In the genomic region with DNA sequence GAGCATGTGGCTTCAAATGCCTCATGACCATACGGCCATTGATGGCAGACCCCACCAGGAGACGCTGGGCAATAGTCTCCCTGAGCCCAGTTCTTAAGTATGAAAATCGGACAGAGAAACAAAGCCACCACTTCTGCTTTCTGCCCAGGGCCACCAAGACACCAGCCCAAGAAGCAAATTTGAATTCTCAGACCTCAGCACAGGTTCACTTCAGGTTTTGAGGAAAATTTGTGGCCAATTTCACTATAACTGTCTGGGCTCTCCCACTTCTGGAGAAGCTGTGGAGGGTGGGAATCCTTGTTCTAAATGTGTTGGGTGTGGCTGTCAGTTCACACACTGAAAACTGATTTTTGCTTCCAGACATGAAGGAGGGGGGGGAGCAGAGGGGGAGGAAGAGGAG, we compare ENCODE assay signal across 20 mouse cellular contexts. TPM values are rescaled to one million over a fixed set of nuclear protein-coding genes. Genes with fewer than 3 reads are reported as not detected.
A peak's percentile ranks its signal among the peaks of the same experiment; 100 is the strongest.
DNase-seq lines count a peak whose midpoint lies in the region; ATAC-seq and TF ChIP-seq lines count a peak whose summit lies in the region.
"Had no signal": no experiment of that assay in that cellular context is flagged by ENCODE, and none has a peak within 500 bp of the region (broad histone marks: within the 10 kb centered on the region; RNA-seq: fewer than 3 reads in every experiment).

No protein-coding gene starts in this region.

- no peaks in the 10 kb centered on the region for H3K27me3 ChIP-seq in lung, postnatal 0 days (replicated peaks; ENCODE audit: insufficient read depth, low read length)
- H3K27me3 ChIP-seq in splenic B cell, adult 2 months (ENCODE audit: control insufficient read depth, insufficient read depth, low read length, poor library complexity, severe bottlenecking), result no peaks in the 10 kb centered on the region
- no peaks in the 10 kb centered on the region for H3K27me3 ChIP-seq in midbrain, postnatal 0 days (ENCODE audit: insufficient read depth, low read length)
- H3K27me3 ChIP-seq: forebrain, embryonic 15.5 days; heart, embryonic 13.5 days had no signal

- no peak overlapping the region for H3K4me3 ChIP-seq in lung, postnatal 0 days (ENCODE audit: low read depth, low read length)
- no peak overlapping the region for H3K4me3 ChIP-seq in macrophage (ENCODE audit: inconsistent target)
- H3K4me3 ChIP-seq in layer of hippocampus, adult 2 months, result no peak overlapping the region
- no peak overlapping the region for H3K4me3 ChIP-seq in midbrain, postnatal 0 days (ENCODE audit: low read depth, low read length)
- H3K4me3 ChIP-seq: forebrain, embryonic 15.5 days; heart, embryonic 13.5 days; myocyte; neural tube, embryonic 15.5 days had no signal

- no peak for TF ChIP-seq EP300 in lung, postnatal 0 days (IDR thresholded peaks at IDR 0.05)

- peak overlapping the region; percentile 26; the same call in 1 of the 2 replicates for H3K27ac ChIP-seq in lung, postnatal 0 days (ENCODE audit: low read length)
- peak overlapping the region; percentile 99 for H3K27ac ChIP-seq in macrophage
- H3K27ac ChIP-seq in layer of hippocampus, adult 2 months, result no peak overlapping the region
- H3K27ac ChIP-seq in midbrain, postnatal 0 days (ENCODE audit: low read depth, low read length), result no peak overlapping the region
- H3K27ac ChIP-seq: forebrain, embryonic 15.5 days; heart, embryonic 13.5 days; hindbrain, postnatal 0 days; neural tube, embryonic 15.5 days had no signal

- no peaks in the 10 kb centered on the region for H3K4me1 ChIP-seq in lung, postnatal 0 days (ENCODE audit: insufficient read depth, low read depth, low read length)
- no peaks in the 10 kb centered on the region for H3K4me1 ChIP-seq in midbrain, postnatal 0 days (ENCODE audit: insufficient read depth, low read length)
- H3K4me1 ChIP-seq: forebrain, embryonic 15.5 days; heart, embryonic 13.5 days; neural tube, embryonic 15.5 days had no signal

- DNase-seq in lung, postnatal 0 days (ENCODE audit: low spot score), result no peak
- no peak for DNase-seq in lung, postnatal 14 days
- DNase-seq in splenic B cell, adult 2 months (ENCODE audit: low read depth, low spot score), result peak; percentile 66
- DNase-seq in layer of hippocampus, adult 2 months (ENCODE audit: low spot score in 2 of 2), result no peak
- DNase-seq in midbrain, postnatal 0 days (ENCODE audit: low spot score), result no peak
- no peak for DNase-seq in kidney, adult 9 months
- DNase-seq: cerebellum, adult 11-12 months; cerebellum, postnatal 25 days; heart, postnatal 36 days; kidney, adult 11 months; kidney, postnatal 10 days; thymus, postnatal 25 days had no signal

- no peaks in the 10 kb centered on the region for H3K36me3 ChIP-seq in lung, postnatal 0 days (ENCODE audit: insufficient read depth, low read length)
- H3K36me3 ChIP-seq in macrophage (ENCODE audit: inconsistent target), result no peaks in the 10 kb centered on the region
- no peaks in the 10 kb centered on the region for H3K36me3 ChIP-seq in splenic B cell, adult 2 months (ENCODE audit: control insufficient read depth, insufficient read depth, low read length, poor library complexity, severe bottlenecking)
- H3K36me3 ChIP-seq in midbrain, postnatal 0 days (ENCODE audit: insufficient read depth, low read length), result no peaks in the 10 kb centered on the region
- H3K36me3 ChIP-seq: forebrain, embryonic 15.5 days; heart, embryonic 13.5 days; neural tube, embryonic 15.5 days had no signal

- WGBS in lung, postnatal 0 days, result 76% methylated on average over 3 of the region's 3 CpGs
- 2% methylated on average over 3 of the region's 3 CpGs for WGBS in macrophage (ENCODE audit: missing documents)
- 86% methylated on average over 3 of the region's 3 CpGs for WGBS in midbrain, postnatal 0 days

- no peak overlapping the region for H3K9ac ChIP-seq in lung, postnatal 0 days (replicated peaks; ENCODE audit: low read depth)
- H3K9ac ChIP-seq in midbrain, postnatal 0 days (replicated peaks; ENCODE audit: low read length, poor library complexity, severe bottlenecking), result no peak overlapping the region
- H3K9ac ChIP-seq: forebrain, embryonic 15.5 days; heart, embryonic 13.5 days; neural tube, embryonic 15.5 days had no signal

- no peaks in the 10 kb centered on the region for H3K9me3 ChIP-seq in lung, postnatal 0 days (ENCODE audit: low read length)
- H3K9me3 ChIP-seq in midbrain, postnatal 0 days (ENCODE audit: low read length), result no peaks in the 10 kb centered on the region
- H3K9me3 ChIP-seq: forebrain, embryonic 15.5 days; heart, embryonic 13.5 days; neural tube, embryonic 15.5 days had no signal

- no peak for TF ChIP-seq CTCF in lung, postnatal 0 days (IDR thresholded peaks at IDR 0.05)
- no peak for TF ChIP-seq CTCF in layer of hippocampus, adult 2 months (conservative IDR thresholded peaks at IDR 0.05)
- no peak for TF ChIP-seq CTCF in midbrain, postnatal 0 days (IDR thresholded peaks at IDR 0.05)

- H3K4me2 ChIP-seq in lung, postnatal 0 days (replicated peaks; ENCODE audit: low read depth, low read length), result no peak overlapping the region
- no peak overlapping the region for H3K4me2 ChIP-seq in midbrain, postnatal 0 days (ENCODE audit: low read depth, low read length, poor library complexity, severe bottlenecking)
- H3K4me2 ChIP-seq: forebrain, embryonic 15.5 days; heart, embryonic 13.5 days; midbrain, embryonic 11.5 days; neural tube, embryonic 15.5 days had no signal

- no peaks in the 10 kb centered on the region for H3K79me2 ChIP-seq in macrophage (ENCODE audit: inconsistent target)

- ATAC-seq in lung, postnatal 0 days, result no peak; the same call in 1 of the 2 replicates
- peak; percentile 69 for ATAC-seq in common myeloid progenitor, adult 5-6 weeks (replicated peaks; ENCODE audit: low read depth, poor library complexity, severe bottlenecking)
- ATAC-seq in midbrain, postnatal 0 days (ENCODE audit: low FRiP score), result no peak
- ATAC-seq: forebrain, embryonic 15.5 days; hindbrain, postnatal 0 days had no signal

RNA-seq across cellular contexts. Expression of a gene that starts 8.9 kb away (rescaled TPM):
- 0.90 and 0.98 TPM in 2 replicates for polyA plus RNA-seq in lung, postnatal 0 days (2015; fragmentation: Nextera tagmentation; extraction: Ambion mirVana)
- total RNA-seq in common myeloid progenitor, adult 5-6 weeks (2017), result 82.0 and 95.8 TPM in 2 replicates
- total RNA-seq in macrophage (2018; cell fraction: chromatin; rRNA removed), result 100 to 1,000 TPM; 165 to 674 (median 443) TPM
- total RNA-seq in macrophage (2018; cell fraction: cytosol; rRNA removed), result 100 to 1,000 TPM in 13 of 26 experiments, 10 to 100 TPM in 13; 60.1 to 136 (median 97.9) TPM
- 100 to 1,000 TPM in 25 of 26 experiments, 10 to 100 TPM in 1; 95.7 to 366 (median 196) TPM for total RNA-seq in macrophage (2018; cell fraction: nucleus; rRNA removed)
- 58.1 to 98.0 TPM (median 81.9 TPM) in 3 replicates for polyA plus RNA-seq in macrophage (2018)
- total RNA-seq in layer of hippocampus, adult 2 months (2021), result 1 to 10 TPM; 2.1 to 2.7 TPM
- 1.4 and 7.8 TPM in 2 replicates for total RNA-seq in midbrain, postnatal 0 days (2014; rRNA removed)
- polyA plus RNA-seq in midbrain, postnatal 0 days (2015; fragmentation: Nextera tagmentation; extraction: Ambion mirVana), result 0.02 and 0.06 TPM in 2 replicates

RNA-seq across cellular contexts. Expression of a gene that starts 19.6 kb away (rescaled TPM):
- polyA plus RNA-seq in lung, postnatal 0 days (2015; fragmentation: Nextera tagmentation; extraction: Ambion mirVana), result 29.5 and 30.2 TPM in 2 replicates
- 0.09 TPM in 1 of 2 replicates, not detected in the other for total RNA-seq in common myeloid progenitor, adult 5-6 weeks (2017)
- total RNA-seq in macrophage (2018; cell fraction: chromatin; rRNA removed), result 100 to 1,000 TPM in 21 of 26 experiments, 10 to 100 TPM in 5; 39.9 to 474 (median 134) TPM
- 10 to 100 TPM; 12.0 to 97.5 (median 24.2) TPM for total RNA-seq in macrophage (2018; cell fraction: cytosol; rRNA removed)
- 100 to 1,000 TPM in 13 of 26 experiments, 10 to 100 TPM in 13; 40.8 to 312 (median 99.3) TPM for total RNA-seq in macrophage (2018; cell fraction: nucleus; rRNA removed)
- polyA plus RNA-seq in macrophage (2018), result 16.5 to 44.1 TPM (median 21.1 TPM) in 3 replicates
- 10 to 100 TPM in 1 of 2 experiments, 1 to 10 TPM in 1; 9.6 to 11.3 TPM for total RNA-seq in layer of hippocampus, adult 2 months (2021)
- total RNA-seq in midbrain, postnatal 0 days (2014; rRNA removed), result 4.2 and 5.7 TPM in 2 replicates
- polyA plus RNA-seq in midbrain, postnatal 0 days (2015; fragmentation: Nextera tagmentation; extraction: Ambion mirVana), result 3.4 and 4.3 TPM in 2 replicates

Comparison
In these comparisons a context has a peak if more than half of its experiments do, and no peak if none do; other contexts are left out.
1. H3K27ac ChIP-seq: peak in lung, postnatal 0 days (single experiment) and macrophage (single experiment); none in layer of hippocampus, adult 2 months (single experiment) and midbrain, postnatal 0 days (single experiment).